Mouse (Mus musculus) central nervous system, embryonic 14 days (tissue): ENCODE measurements around the gene Nutf2-ps1. TPM values are rescaled to one million over a fixed set of nuclear protein-coding genes. Genes with fewer than 3 reads are reported as not detected.

Source experiments
- polyA plus RNA-seq: library from polyadenylated mRNA; depleted of rRNA; stranded (reverse); fragments of >200 nt; gene quantifications from 2 replicates; pipeline ENCODE4 v1.2.3, GENCODE M21; 2012; rRNA removed

The Nutf2-ps1 gene
- polyA plus RNA-seq = 35.2 and 50.0 TPM in 2 replicates

GRCm38 (mm10) chr19:53588968-53589367, at the start of gene Nutf2-ps1:
Gene Nutf2-ps1, minus strand, starts transcription at chr19:53589068.

DNA sequence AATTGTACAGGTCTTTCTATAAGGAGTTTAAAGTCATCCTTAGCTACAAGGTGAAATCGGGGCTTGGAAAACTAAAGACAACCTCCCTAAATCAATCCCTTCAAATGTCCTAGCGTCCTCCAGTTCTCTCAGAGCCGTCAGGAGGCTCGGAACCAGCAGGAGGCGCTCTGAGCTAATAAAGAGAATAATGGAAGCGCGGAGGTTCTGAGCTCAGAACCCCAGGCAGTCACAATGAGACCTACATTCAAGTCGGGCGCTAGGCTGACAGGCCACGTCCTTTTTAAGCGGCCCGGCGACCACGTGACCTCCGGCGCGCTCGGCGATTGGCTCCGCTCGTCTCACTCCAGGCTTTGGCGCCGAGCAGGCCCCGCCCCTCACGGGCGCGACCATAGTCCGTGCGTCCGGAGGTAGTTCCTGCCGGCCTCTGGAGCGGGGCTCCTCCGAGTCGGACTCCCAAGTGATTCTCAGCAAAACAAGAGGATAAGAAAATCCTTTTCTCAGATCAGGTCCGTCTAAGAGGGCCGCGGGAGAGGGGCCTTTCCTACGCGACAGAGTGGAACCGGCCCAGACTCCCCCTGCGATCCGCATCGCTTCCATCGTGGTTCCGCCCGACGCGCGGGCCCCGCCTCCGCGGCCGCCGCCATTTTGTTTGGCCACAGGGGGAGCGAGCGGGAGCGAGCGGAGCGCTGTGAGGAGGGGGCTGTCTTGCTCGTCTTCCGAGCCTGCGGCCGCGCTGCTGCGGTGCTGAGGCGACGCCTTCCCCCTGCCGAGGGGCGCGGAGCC, 11.1 kb upstream of the Nutf2-ps1 start, which contains the start of gene Smc3:
Gene Smc3 (plus strand): TSS at position 642 of the 783 bp plus-strand sequence.

Other genes starting within 250 kb of the Nutf2-ps1 start
- not detected in 2 replicates for gene Gm10197, start 217.3 kb downstream of the Nutf2-ps1 start, polyA plus RNA-seq
- gene Smndc1, start 198.5 kb downstream of the Nutf2-ps1 start, polyA plus RNA-seq = 26.3 and 27.5 TPM in 2 replicates
- 1.8 and 2.6 TPM in 2 replicates for gene Dusp5, start 60.0 kb downstream of the Nutf2-ps1 start, polyA plus RNA-seq
- gene Smc3, start 11.3 kb upstream of the Nutf2-ps1 start, polyA plus RNA-seq = 47.1 and 51.4 TPM in 2 replicates
- 3.0 and 4.4 TPM in 2 replicates for gene Rbm20, start 88.2 kb upstream of the Nutf2-ps1 start, polyA plus RNA-seq